Mouse (Mus musculus) layer of hippocampus, adult 2 months (tissue): ENCODE data around the gene Spaca6. TPM values are rescaled to one million over a fixed set of nuclear protein-coding genes. Genes with fewer than 3 reads are reported as not detected.

ENCODE experiments used
- DNase-seq, 2 experiments: peaks; one replicate each; pipeline ENCODE4 v3.0.0; 2022; ENCODE audit warnings: low spot score in 2 of 2
- H3K27ac ChIP-seq: fragments of 200-600 bp; 2 replicates; pipeline ENCODE4 v1.8.1; 2022
- H3K4me3 ChIP-seq: fragments of 200-600 bp; 2 replicates; pipeline ENCODE4 v1.8.1; 2022; ENCODE audit warnings: mild to moderate bottlenecking
- CTCF ChIP-seq: fragments of 200-600 bp; conservative IDR thresholded peaks from 2 replicates; pipeline ENCODE4 v1.8.1; 2022; ENCODE audit warnings: antibody characterized with exemption, mild to moderate bottlenecking, moderate library complexity
- long read RNA-seq, 2 experiments: library from polyadenylated mRNA; stranded (forward); transcript quantifications; one replicate each; pipeline ENCODE4 v2.0.0; 2021; ENCODE audit warnings: borderline mapping rate in 2 of 2
- total RNA-seq, 2 experiments: library from RNA; stranded (reverse); gene quantifications; 2 replicates each; pipeline ENCODE4 v1.2.3; 2021

Spaca6 gene
- total RNA-seq, result 100 to 1,000 TPM; 109 to 126 TPM
- long read RNA-seq, experiment 1, partial matches to known transcripts, result 3 of 14 reads
- long read RNA-seq, experiment 1, other reads (novel, unspliced or antisense), result 8 of 14 reads
- long read RNA-seq, experiment 2, full-length matches to known transcripts, result 2 of 6 reads
- long read RNA-seq, experiment 2, partial matches to known transcripts, result 0 of 6 reads
- long read RNA-seq, experiment 2, other reads (novel, unspliced or antisense), result 4 of 6 reads

GRCm38 (mm10) chr17:17826751-17827657 lies at the start of gene Spaca6:
Gene Spaca6 (plus strand): TSS chr17:17827158.
- TF ChIP-seq CTCF, result no peak
- H3K27ac ChIP-seq, result peak within 1 kb of the TSS; percentile 100
- H3K4me3 ChIP-seq, result peak within 1 kb of the TSS; percentile 86
- peak; percentile 93 for DNase-seq

- no peak for TF ChIP-seq CTCF
- no peak overlapping the region for H3K27ac ChIP-seq
- no peak overlapping the region for H3K4me3 ChIP-seq
- DNase-seq, result no peak
These were observed 35.9 kb upstream of the Spaca6 start for GRCm38 (mm10) chr17:17790866-17791630.

GRCm38 (mm10) chr17:17792578-17792977 lies 34.4 kb upstream of the Spaca6 start:
- Histone ChIP-seq H3K4me3 (no peak overlapping the region), H3K27ac (no peak overlapping the region)
- DNase-seq, result peak; percentile 8 to 9
- no peak for TF ChIP-seq CTCF

DNA sequence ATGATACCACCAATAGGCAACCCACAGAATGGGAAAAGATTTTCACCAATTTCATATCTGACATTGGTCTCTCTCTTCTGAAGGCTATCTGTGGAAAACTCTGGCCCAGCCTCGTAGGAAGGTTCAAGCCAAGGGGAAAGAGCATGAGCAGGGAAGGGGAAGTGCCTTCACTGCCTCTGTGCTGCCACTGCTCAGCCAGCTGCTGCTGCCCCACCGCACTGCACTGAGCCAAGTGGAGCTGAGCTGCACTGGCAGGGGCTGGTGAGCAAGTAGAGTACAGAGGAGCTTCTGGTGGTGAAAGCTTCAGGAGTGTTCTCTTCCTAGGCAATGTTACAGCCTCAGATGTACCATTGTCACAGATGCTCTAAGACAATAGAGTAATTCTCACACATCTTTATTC lies 31.4 kb upstream of the Spaca6 start:
- Histone ChIP-seq H3K4me3 (no peak overlapping the region), H3K27ac (no peak overlapping the region)
- no peak for TF ChIP-seq CTCF
- no peak for DNase-seq

DNA sequence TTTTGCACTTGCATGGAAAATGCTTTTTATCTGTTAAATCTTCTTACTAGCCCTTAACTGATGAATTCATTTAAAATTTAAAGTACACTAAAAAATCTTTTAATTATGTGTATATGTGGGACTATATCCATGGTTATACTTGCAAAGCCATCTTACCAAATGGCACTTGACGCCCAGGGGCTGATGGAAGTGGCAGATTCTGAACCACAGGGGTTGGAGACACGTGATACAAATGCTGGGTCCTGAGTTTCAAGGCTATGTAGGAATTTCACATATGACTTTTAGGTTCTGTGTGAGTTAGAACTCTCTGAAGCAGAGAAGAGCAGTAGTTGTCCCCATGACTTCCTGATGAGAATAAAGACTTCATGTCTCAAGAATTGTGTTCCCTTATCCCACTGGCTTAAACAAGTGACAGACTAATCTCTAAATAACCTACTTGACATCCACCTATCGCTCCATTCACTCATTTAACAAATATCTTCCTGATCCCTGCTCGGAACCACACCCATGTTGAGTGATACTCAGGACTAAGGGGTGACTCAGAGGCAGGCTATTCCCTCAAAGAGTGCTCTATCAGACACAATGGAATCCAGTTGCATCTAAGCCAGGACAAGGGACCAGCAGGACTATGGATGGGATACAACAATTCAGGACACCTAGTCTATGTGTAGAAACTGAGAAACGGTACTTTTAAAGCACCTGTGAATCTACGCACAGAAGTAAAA lies 3.2 kb upstream of the Spaca6 start:
- TF ChIP-seq CTCF, result no peak

DNA sequence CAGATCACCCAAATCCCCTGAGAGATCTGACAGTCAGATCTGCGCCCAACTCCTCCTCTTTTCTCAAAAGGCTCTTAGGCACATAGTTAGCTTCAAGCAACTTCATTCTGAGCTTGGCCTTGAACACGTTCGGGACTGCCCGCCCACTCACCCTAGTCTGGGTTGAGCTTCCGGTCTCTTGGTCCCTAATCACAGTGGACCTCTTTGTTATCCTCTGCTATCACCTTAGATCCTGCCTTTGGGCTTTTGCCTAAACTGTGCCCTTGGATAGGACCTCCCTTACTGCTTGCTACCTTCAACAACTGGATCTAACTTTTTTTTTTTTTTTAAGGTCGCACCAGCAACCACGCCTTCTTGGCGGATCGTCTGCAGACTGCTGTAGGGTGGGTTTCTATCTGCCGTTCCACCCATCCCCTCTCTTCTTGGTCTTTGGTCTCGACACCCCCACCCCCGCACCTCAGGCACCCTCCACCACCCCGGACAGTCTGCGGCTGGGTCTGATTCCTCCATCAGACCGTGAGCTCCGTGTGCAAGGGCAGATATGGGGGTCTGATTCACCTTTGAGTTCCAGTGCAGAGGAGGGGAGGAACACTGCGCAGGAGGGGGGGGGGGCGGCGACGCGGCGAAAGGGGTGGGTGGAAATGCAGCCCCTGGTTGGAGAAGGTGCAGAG lies 902 bp upstream of the Spaca6 start:
- no peak for TF ChIP-seq CTCF
- Histone ChIP-seq H3K4me3 (peak overlapping the region; percentile 86), H3K27ac (peak overlapping the region; percentile 100)
- DNase-seq, result no peak

More for the DNA sequence above, 3.2 kb upstream of the Spaca6 start:
- no peak for DNase-seq
- Histone ChIP-seq H3K27ac (no peak overlapping the region), H3K4me3 (no peak overlapping the region)

GRCm38 (mm10) chr17:17827658-17828190 lies 766 bp downstream of the Spaca6 start:
- Histone ChIP-seq H3K4me3 (peak overlapping the region; percentile 86), H3K27ac (peak overlapping the region; percentile 100)
- peak in 1 of 2 experiments; percentile 50 for DNase-seq
- TF ChIP-seq CTCF, result no peak

DNA sequence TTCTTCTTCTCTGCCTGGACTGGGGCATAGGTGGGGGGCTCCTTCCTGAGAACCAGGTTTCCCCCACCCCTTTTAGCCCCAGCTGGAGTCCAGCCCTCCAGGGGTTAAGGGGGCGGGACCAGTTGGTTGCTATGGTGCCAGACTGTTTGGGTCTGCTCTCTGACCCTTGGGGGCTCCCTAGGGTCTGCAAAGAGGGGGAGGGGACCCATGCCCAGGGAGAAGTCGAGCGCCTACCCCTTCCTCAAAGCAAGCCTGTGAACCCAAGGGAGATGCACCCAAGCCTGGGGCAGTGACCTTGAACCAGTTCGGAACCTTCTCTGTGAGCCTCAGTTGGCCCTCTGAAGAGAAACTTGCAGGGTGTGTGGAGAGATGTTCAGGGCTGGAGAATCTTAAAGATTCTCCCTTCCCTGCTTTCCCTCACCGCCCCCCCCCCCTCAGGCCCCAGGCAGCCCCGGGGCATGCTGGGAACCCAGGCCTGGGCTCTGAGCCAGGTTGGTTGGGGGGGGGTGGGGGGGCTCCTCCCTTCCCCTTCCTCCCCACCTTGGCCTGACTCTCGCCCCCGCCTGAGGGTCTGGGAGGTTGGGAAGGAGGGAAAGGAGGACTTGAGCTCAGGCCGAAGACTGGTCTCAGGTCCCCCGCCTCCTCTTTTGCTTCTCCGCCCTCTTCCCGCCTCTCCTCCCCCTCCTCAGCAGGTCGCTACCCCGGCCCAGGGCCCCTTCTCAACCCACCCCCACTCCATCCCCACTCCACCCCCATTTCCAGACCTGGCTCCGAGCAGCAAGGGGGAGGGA lies 1.4 kb downstream of the Spaca6 start:
- H3K27ac ChIP-seq, result peak overlapping the region; percentile 100
- TF ChIP-seq CTCF, result no peak
- peak overlapping the region; percentile 86 for H3K4me3 ChIP-seq
- no peak for DNase-seq

- no peak for DNase-seq
- Histone ChIP-seq H3K4me3 (peak overlapping the region; percentile 86), H3K27ac (peak overlapping the region; percentile 100)
- TF ChIP-seq CTCF, result no peak
These were observed 2.3 kb downstream of the Spaca6 start for GRCm38 (mm10) chr17:17829052-17829785.

DNA sequence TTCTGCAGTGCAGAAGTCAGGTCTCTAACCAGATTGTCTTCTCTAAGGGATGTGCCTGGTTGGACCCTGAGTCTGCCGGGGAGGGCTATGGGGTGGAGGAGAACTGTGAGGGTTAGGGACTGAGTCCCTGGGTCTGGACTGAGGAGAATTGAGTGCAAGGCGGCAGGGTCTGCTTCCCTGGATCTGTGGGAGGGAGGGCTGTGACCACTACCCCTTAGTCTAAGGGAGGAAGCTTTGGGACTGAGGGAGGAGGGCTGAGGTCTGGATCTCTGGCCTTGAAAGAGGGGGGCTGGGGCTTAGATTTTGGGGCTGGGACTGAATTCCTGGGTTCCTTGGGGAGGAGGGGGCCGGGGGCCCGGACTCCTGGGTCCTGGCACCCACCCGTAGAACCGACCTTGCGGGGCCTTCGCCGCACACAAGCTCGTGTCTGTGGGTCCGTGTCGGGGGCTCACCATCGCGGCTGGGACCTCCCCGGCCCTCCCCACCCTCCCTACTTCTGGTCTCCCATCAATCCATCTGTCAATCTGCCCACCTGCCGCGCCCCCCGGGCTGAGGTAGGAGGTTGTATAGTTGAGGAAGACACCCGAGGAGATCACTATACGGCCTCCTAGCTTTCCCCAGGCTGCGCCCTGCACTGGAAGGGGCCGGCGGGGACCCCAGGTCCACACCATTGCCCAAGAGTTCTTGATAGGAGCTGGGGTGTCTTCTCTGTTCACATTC lies 3.0 kb downstream of the Spaca6 start:
- TF ChIP-seq CTCF, result no peak
- H3K27ac ChIP-seq, result peak overlapping the region; percentile 100

More for the DNA sequence above, 3.0 kb downstream of the Spaca6 start:
- H3K4me3 ChIP-seq, result peak overlapping the region; percentile 86
- no peak for DNase-seq
